Mouse (Mus musculus) thymus, postnatal 14 days (tissue): ENCODE data around the gene Pdzrn4.
"Not testable (repeated sequence)": the region's sequence is repeated elsewhere in the genome, so short reads cannot be mapped to it uniquely, and the experiment has no call there.

Experiments
- DNase-seq: peaks from one replicate; pipeline ENCODE4 v3.0.0; 2021

Gene Pdzrn4

DNA sequence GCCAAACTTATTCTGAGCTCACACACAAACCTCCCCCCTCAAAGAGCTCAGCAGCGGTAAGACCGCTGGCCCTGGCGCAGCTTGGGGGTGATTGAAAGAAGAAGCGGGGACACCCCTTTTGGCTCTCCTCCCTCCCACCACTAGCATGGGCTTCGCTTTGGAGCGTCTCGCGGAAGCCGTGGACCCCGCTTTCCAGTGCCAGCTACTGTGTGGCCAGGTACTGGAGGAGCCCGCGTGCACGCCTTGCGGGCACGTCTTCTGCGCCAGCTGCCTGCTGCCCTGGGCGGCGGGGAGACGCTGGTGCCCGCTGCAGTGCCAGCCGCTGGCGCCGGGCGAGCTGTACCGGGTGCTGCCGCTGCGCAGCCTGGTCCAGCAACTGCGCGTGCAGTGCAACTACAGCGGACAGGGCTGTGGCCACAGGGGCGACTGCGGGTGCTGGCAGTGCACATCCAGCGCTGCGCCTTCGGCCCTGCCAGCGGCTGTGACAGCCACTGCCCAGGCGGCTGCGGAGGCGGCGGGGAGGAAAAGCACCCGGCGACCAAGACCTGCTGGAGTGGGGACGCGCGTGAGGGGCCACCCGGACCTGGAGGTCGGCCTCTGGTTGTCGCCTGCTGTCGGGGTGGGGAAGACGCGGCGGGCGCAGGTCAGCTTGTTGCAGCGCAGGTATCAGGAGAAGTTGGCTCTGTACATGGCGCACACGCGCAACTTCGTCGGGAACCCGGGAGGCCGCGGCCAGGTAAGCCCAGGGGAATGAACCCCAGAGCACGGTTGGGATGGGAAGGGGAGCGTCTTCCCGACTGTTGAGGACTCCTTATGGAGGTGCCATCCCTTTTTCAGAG, at the start of gene Pdzrn4:
Gene Pdzrn4 (plus strand): TSS at position 112 of the 839 bp plus-strand sequence.
- DNase-seq = no peak

- DNase-seq = no peak
These were observed 49.3 kb upstream of the Pdzrn4 start for GRCm38 (mm10) chr15:92347426-92347825.

- no peak for DNase-seq
These were observed 48.8 kb upstream of the Pdzrn4 start for GRCm38 (mm10) chr15:92347902-92348301.

DNA sequence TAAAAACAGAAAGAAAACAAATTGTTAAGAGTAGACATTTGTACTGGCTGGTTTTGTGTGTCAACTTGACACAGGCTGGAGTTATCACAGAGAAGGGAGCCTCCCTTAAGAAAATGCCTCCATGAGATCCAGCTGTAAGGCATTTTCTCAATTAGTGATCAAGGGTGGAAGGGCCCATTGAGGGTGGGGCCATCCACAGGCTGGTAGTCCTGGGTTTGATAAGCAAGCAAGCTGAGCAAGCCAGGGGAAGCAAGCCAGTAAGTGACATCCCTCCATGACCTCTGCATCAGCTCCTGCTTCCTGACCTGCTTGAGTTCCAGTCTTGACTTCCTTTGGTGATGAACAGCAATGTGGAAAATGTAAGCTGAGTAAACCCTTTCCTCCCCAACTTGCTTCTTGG, 48.2 kb upstream of the Pdzrn4 start:
- not testable (repeated sequence) for DNase-seq

DNA sequence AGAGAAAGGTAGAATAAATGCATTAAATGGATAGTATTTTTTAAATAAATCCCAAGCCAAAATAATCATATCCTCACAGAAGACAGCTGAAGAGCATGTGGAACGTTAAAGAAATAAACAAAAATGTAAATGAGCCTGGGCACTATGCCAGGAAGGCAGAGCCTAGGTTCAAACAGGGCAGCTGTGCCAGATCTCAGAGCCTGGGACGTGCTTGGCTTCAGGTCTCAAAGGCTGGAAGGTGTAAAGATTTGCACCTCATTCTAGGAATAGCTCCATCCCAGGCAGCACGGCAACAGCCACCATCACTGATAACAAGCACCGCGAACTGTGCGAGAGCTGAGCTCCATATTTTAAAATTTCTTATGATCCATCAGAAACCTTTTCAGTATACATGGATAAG, 32.5 kb upstream of the Pdzrn4 start:
- DNase-seq = no peak

GRCm38 (mm10) chr15:92364592-92364991, 32.1 kb upstream of the Pdzrn4 start:
- DNase-seq = no peak

- DNase-seq = no peak
These were observed 1.9 kb upstream of the Pdzrn4 start for GRCm38 (mm10) chr15:92394811-92395210.

- no peak for DNase-seq
These were observed 2.1 kb downstream of the Pdzrn4 start for GRCm38 (mm10) chr15:92398747-92399146.

GRCm38 (mm10) chr15:92399278-92399677, 2.6 kb downstream of the Pdzrn4 start:
- no peak for DNase-seq

GRCm38 (mm10) chr15:92401554-92401953, 4.9 kb downstream of the Pdzrn4 start:
- no peak for DNase-seq

DNA sequence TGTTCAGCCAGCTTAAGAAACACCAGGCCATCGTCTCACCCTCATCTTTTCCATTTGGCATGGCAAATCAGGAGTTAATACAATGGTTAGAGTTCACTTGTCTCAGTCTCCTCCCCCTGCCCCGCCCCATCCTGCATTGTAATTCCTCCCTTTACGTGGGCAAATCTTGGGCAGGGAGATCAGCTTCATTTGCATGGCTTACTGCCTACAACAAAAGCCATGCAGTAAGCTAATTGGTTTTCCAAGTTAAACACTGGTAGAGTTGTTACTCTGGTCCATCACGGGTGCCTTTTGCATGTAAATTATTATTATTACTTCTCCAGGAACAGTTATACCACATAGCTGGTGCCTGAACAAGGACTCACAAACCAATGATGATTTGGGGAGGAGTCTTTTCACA, 18.6 kb downstream of the Pdzrn4 start:
- DNase-seq = no peak

- no peak for DNase-seq
These were observed 19.5 kb downstream of the Pdzrn4 start for GRCm38 (mm10) chr15:92416141-92416540.

DNA sequence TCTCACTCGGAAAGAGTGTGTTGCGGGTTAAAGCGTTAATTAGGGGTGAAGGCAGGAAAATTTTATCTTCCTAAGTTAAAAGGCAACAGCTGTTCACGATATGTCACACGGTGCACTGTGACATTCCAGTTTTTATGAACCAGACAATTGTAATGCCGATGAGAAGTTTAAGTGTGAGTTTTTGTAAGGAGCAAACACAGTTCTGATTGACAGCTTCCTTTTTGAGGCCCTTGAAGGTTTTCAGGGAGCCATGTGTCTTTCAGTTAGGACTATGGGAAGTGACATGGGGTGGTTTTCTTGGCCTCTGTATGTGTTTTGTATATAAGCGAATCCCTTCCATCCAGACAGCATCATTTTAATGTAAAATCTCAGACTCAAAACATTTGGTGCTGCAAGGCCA, 20.0 kb downstream of the Pdzrn4 start:
- DNase-seq = no peak

DNA sequence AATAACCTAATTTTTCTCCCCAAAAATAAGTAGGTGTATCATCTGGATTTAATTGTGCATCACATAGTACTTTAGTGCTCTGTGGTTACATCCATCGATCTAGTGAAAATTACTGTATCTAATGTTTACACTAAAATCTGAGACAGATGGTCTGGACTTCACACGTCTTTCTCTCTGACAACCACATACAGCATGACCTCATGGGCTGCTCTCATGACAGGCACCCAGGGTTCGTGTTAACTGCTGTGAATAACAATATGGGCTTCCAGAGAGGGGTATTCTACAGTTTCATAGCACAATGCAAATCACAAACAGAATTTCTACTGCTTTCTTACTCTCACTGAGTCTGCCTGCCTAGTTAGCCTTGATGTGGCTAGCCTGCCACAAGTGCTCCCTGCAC, 20.4 kb downstream of the Pdzrn4 start:
- DNase-seq = no peak

DNA sequence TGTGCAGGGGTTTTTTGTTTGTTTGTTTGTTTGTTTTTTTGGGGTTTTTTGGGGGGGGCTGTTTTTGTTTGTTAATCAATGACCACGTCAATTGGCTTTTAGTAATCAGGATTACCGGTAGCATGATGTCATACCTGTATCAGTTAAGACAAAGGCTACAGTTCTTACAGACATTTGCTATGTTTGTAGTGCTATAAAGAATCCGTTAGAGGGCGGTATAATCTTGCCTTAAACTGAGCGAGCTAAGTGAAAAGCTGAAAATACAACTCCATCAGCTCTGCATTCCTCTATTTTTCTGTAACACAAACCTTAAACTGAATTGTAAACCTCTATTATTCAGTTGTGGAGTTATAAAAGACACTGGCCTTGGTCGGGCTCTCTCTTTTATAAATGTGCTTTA, 37.9 kb downstream of the Pdzrn4 start:
- no peak for DNase-seq

DNA sequence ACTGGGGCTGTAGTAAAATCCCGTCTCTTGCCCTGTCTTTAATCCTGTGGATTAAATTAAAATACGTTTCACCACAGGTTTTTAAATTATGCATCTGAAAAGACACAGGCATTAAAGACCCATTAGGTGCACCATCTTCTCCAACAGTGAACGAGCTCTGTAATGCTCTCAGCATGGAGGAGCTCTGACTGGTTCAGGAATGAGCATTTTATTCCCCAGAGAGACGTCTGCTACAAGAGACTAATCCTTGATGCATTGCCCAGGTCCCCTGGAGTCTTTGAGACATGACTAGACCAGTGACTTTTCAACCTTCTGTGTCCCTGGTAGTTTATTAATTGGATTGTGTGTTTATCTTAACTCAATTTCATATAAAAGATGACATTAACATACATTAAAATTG, 38.6 kb downstream of the Pdzrn4 start:
- no peak for DNase-seq

DNA sequence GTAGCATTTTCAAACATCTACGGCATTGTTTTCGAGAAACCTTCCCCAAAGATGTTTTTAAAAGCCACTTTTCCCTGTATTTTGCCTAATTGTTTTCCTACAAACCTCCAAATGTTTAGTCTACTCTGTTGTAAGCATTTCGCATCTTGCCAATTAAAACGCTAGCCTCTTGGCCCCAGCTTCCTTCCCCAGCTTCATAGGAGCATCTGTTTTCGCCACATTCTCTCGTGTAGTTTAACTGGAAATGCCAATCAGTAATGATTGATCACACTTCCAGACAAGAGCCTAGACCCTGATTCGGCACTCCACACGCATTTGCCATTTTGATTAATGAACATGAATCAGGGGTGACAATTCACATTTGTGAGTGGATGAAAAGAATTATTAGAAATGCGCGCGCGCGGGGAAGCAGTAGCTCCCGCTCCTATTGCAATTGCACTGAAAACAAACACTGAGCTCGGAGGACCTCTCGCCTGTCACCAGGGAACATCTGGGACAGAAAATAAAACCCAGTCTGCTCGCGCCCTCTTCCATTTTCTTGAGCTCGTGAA, 45.0 kb downstream of the Pdzrn4 start:
- DNase-seq = no peak

DNA sequence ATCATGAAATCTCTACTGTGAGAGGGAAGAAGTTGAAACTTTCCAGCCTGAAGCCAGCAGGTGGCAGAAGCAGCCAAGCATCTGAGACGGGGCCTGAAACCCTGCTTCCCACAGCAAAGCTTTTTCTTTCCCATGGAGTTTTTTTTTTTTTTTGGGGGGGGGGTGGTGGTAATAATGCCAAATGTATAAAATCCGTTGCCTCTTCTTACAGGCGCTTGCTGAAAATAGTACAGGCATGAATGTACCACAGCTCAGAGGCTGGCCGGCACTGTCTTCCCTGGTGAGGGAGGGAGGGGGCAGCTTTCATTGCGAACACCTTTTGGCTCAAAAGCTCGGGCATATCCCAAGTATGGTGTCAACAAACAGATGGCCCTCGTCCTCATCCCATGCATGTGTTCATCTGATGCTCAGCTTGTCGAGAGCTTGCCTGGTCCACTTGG, 51.0 kb downstream of the Pdzrn4 start:
- DNase-seq = no peak

DNA sequence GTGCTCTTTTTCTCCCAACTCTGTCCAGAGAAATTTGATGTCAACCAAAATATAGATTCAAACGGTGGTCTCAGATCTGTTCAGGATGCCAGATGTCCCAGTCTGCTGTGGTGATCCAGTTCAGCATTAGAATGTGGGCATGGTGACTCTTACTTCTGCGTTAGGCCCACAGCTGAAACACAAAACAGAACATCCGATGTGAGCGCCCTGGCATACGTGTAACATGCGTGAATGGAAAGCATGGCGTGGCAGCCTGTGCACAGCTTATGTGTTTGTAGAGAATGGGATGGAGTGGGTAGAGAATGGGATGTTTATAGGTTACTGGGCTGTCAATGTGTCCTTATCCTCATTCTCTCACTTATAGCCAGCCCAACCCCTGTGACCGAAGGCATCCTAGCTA, 52.4 kb downstream of the Pdzrn4 start:
- DNase-seq = no peak

DNA sequence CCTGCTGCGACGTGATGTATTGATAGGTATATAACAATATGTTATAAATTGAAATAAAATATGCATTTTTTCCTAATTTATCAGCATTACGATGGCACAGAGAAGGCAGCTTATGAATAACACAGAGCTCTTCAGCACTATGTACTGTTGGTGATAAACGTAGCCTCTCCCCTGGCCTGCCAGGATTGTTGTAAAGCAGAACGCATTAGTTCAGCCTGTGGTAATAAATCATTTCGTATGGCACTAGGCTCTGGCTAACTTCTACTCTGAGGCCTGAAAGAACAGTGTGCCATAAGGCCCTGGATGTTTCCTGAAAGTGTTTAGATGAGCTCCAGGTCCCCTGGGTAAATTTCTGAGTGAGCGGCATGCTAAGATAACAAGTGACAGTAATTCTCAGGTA, 55.9 kb downstream of the Pdzrn4 start:
- no peak for DNase-seq

DNA sequence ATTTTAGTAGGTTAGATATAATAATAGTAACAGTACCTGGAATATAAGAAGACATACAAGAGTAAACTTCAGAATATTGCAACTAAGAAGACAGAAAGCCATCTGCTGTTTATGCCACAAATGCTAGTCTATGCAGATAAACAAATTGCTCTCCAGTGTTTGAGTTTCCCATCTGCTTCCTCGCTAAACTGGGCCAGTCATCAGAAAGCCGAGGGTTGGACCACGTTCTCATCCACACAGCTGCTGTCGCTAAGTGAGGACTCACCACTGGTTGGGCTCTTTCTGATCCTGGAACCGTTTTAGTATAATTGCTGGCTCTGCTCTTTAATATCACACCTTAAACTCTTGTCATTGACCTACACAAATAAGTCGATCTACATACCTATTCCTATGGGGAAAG, 85.5 kb downstream of the Pdzrn4 start:
- DNase-seq = no peak

DNA sequence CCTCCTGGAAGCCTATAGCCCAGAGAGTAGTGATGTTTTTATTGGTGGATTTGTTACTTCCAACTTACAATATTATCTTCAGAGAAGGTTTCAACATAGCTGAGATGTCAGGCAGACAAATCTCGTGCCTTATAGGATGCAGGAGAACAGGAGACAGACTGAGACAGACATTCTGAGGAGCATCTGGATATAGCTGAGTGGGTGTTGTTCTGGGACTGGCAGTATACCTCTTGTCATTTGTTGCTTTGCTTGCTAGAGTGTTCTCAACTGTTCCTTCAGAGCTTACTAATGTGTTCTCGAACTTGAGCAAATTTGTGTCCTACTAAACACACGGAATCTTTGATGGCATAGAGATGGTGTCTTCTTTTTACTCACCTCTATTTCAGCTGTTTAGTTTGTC, 94.7 kb downstream of the Pdzrn4 start:
- DNase-seq = no peak

GRCm38 (mm10) chr15:92495465-92496174, 98.9 kb downstream of the Pdzrn4 start:
- no peak for DNase-seq

DNA sequence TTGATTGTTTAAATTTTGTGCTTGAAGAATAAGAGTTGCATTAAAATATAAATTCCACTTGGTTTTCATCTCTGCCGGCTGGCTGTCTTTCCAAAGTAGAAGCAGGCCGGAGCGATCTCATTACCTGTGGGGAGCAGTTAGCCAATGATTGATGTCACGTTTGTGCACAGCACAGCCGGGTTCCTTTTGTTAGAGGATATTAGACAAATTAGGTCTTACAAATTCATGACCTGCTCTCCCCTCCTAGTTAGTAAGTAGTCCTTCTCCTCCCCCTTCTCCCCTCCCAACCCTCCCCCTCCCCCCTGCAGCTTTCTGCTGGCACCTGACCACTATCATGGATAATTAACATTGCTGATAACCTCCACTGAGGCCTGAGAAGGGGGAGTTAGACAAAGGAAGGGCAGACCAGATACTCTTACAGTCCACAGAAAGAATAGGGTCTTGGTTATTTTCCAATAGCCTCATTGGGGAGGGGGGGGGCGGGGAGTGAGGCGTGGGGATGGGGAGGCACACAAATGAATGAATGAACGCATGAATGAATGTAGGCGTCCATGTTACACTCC, 103.7 kb downstream of the Pdzrn4 start:
- DNase-seq = no peak
